Mouse (Mus musculus): ENCODE measurements around the gene Olfr774.
"Not testable (repeated sequence)": the region's sequence is repeated elsewhere in the genome, so short reads cannot be mapped to it uniquely, and the experiment has no call there.

Olfr774 gene

DNA sequence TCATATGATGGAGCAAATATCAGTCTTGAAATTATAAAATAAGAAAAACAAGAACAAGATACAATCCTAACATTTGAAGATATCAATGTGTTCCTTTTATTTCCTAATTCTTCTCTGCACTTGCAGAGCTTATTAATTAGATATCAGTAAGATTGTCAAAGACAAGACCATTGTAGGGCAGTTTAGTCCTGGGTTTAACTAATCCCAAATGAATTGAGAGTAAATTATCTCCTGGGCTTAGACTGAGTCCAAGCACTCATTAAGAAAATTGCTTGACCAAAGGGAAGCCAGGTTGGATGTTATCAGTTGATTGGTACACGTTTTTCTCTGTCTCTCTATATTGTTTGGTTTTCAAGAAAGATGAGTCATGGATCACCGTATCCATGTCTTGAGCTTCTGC lies at the start of gene Olfr774:
Gene Olfr774 (plus strand): TSS at position 301 of the 400 bp plus-strand sequence.
- no peak for DNase-seq (ENCODE audit: low spot score in 2 of 2)

DNA sequence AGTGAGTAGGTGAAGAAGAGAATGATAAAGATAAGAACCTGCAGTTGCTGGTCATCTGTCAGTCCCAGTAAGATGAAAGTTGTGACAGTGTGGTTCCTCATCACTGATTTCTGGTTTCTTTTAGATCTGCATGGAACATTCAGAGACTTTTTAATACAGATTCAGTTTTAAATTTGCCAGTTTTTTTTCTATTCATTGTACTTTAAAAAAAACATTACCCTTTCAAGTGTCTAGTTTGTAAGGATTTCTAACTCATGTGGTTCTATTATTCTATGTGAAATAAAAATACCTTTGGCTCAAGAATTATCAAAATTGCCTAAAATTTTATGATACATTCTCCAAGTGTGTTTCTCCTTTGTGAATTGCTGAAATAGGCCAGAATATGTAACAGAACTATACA lies 48.7 kb upstream of the Olfr774 start, which contains the start of gene Olfr773:
Gene Olfr773 (minus strand): TSS at position 101 of the 400 bp plus-strand sequence.
- not testable (repeated sequence) for DNase-seq (ENCODE audit: low spot score in 2 of 2)

DNA sequence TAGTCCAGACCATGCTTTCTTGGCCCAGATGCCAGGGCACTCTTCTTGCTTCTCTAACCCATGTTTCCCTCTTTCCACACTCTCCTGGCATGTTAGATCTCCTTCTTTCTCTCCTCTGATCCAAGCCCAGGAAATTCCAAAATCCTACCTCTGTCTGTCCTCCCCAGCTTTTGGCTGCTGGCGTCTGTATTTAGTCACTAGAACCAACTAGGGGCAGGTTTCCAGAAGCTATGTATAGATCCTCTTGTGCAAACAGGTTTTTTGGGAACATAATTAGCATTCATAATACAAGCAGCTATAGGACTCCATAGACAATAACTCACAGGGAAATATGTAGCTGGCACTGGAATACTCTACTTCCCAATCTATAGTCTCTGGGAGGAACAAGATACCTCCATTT lies 5.3 kb upstream of the Olfr774 start:
- no peak for DNase-seq (ENCODE audit: low spot score in 2 of 2)

DNA sequence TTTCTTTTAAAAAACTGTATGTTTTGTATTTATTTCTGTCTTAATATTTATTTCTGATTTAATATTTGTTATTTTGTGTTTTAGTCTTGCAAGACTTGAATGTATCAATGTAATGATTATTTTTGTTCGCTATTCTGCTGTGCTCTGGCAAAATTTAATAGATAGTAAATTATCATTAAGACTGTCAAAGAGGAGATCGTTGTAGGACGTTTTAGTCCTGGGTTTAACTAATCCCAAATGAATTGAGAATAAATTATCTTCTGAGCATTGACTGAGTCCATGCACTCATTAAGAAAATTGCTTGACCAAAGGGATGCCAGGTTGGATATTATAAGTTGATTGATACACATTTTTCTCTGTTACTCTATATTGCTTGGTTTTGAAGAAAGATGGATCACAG lies 12.1 kb downstream of the Olfr774 start, which contains the start of gene Olfr775:
Gene Olfr775 (plus strand): TSS at position 301 of the 400 bp plus-strand sequence.
- DNase-seq (ENCODE audit: low spot score in 2 of 2): no peak

- DNase-seq (ENCODE audit: low spot score in 2 of 2): no peak
Measured at GRCm38 (mm10) chr10:129258827-129259226, 22.8 kb downstream of the Olfr774 start, which contains the start of gene Olfr776. Gene Olfr776, plus strand, starts transcription at chr10:129259127.

DNA sequence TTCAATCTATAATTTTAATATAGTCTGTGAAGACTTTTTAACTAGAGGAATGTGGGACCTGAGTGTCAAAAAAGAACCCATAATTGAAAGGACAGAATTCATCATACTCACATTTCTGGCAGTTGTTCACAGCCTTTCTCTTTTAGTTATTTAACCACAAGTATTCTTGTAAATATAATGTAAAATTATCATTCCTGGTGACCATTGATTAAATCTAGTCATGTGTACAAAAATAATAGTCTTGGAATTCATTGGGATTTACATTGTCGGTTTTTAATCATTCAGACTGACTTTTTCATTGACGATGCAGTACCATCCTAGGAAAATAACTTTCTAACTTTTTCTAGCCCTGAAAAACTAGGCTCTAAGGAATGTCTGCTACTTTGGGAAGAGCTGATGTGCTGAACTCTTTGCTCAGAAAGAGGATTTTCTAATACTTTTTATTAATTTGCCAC lies 35.1 kb downstream of the Olfr774 start, which contains the start of gene Olfr777:
Gene Olfr777 (minus strand): TSS at position 405 of the 455 bp plus-strand sequence.
- DNase-seq (ENCODE audit: low spot score in 2 of 2): no peak

Measured in spleen, postnatal 4 days (tissue).